Mouse (Mus musculus) neutrophil, adult 5-6 weeks (primary cell): ENCODE measurements around the gene Plk5. TPM values are rescaled to one million over a fixed set of nuclear protein-coding genes. Genes with fewer than 3 reads are reported as not detected.
A peak's percentile ranks its signal among the peaks of the same experiment; 100 is the strongest.

ENCODE experiments used
- ATAC-seq: fragments of 151-379, 151-347 bp; 2 replicates; pipeline ENCODE4 v1.8.0; 2017; ENCODE audit warnings: mild to moderate bottlenecking, moderate TSS enrichment; ENCODE audit not compliant: insufficient number of reproducible peaks, poor library complexity, low FRiP score, severe bottlenecking; ENCODE audit errors: extremely low read depth
- total RNA-seq: library from RNA; stranded (forward); fragments of 200-1000 nt; gene quantifications from 2 replicates; pipeline ENCODE4 v1.2.3, GENCODE M21; 2017

The Plk5 gene
- total RNA-seq, 1 experiment from 2014 or later: not detected

DNA sequence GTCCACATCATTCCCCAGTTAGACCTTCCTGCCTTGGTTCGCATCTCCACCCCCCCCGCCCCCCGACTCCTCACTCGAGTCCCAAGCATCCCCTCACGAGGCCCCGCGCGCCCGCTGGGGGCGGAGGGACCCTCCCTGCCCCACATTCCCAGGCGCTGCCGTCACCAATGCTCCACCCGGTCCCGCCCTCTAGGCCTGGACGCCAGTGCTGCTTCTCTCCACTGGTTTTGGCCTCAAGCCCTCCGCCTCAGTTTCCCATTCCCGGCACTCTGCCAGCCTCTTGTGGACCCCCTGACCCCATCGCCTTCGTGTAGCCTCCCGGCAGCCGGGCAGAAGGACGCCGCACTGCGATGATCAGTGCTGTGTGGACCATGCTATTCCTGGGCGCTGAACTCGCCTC, 7.3 kb upstream of the Plk5 start:
- no peak for ATAC-seq

DNA sequence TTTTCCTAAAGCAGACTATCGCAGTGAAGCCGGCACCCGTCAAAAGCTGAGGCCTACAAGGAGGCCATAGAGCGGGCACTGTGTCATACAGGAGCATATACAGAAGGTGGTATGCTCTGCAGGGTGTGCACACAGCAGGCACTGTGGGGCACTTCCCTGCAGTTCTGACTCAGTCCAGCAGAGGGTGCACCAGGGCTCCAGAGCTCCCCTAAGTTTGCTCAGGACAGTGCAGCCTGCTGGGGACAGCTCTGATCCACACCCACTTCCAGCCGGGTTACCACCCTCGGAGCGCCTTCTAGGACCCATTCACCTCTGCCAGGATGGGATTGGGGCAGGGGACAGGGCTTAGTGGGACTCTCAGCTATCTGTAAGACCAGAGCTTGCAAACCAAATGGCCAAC, 6.0 kb upstream of the Plk5 start:
- ATAC-seq: peak; percentile 76

DNA sequence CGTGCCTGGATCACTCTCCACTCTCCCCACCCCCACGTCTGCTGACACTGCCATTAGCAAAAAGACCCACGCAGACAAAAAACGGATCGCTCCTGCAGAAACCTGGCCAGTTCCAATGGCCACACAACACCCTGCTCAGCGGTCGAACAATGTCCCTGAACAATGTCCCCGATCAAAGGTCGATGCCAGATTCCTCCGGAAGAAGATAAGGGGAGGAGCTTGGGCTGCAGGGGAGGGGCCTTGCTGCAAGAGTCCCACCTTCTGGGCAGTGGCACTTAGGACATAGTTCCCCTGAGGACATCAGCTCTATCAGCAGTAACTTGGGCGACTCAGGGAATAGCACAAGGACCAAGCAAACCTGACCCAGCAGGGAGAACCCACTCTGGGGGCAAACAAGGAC, 4.4 kb upstream of the Plk5 start:
- ATAC-seq: no peak

DNA sequence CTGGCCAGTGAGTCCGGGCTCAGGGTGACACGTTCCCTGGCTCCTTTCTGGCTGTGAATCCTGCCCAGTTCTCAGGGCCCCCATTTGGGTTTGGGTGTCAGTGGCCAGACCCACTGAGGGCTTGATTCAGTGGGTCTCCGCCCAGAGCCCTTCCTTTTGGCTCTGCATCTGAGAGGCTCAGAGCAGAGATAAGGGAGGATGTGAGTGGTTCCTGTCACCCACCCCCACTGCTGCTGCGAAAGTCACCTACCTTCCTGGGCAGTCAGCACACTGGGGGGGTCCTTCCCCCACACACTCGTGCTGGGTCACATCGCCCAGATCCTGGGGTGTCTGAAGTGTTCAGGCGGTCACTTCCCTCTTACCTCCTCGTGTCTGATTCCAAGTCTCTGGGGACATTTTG, 3.5 kb upstream of the Plk5 start:
- ATAC-seq: no peak

DNA sequence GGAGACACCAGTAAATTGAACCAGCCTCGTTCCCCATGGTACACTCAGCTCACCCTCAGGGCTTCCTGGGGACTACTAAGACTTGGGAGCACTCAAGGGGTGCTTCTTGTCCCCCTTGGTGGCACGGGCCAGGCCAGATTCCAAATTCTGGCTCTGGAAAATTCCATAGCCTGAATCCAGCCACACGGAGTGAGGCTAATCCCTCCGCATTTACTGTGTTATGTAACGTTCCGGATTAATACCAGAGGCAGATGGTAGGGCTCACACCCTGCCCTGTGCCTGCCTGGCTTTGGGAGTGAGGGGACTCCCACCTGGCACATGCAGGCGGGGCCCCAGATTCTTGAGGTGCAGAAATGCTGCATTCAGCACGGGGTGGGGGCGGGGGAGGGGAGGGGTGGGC, 828 bp upstream of the Plk5 start:
- ATAC-seq: no peak

DNA sequence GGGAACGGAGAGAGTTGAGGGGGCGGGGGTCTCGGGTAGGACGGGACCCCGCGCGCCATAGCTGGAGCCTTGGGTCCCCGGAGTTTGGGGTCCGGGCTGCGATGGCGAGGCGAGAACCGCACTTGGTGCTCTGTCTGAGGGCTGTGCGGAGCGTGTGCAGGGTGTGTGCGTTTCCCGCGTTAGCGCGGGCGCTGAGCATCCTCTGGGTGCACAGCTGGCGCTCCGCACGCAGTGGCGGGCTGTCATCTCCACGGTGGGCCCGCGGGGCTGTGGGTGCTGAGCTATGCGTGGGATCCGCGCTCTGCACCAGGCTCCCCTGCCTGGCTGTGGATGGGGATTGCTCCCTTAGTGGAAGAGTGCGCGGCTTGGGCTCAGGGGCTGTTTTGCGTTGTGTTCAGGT, 478 bp downstream of the Plk5 start:
- ATAC-seq: no peak

DNA sequence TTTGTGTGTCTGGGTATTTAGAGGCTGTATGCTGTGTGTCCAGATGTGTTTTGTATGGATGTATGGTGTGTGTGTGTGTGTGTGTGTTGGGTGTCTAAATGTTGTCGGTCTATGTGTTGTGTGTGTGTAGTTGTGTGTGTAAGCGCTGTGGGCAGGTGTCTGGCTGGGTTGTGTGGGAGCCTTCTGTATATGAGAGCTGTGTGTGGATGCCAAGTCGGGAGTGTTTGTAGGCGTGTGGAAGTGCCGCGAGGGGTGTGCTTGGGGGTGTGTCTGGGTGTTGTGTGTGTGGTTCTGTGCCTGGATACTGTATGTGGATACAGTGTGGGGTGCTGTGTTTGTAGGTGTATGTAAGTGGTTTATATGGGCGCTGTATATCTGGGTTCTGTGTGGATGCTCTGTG, 1.1 kb downstream of the Plk5 start:
- ATAC-seq: no peak

DNA sequence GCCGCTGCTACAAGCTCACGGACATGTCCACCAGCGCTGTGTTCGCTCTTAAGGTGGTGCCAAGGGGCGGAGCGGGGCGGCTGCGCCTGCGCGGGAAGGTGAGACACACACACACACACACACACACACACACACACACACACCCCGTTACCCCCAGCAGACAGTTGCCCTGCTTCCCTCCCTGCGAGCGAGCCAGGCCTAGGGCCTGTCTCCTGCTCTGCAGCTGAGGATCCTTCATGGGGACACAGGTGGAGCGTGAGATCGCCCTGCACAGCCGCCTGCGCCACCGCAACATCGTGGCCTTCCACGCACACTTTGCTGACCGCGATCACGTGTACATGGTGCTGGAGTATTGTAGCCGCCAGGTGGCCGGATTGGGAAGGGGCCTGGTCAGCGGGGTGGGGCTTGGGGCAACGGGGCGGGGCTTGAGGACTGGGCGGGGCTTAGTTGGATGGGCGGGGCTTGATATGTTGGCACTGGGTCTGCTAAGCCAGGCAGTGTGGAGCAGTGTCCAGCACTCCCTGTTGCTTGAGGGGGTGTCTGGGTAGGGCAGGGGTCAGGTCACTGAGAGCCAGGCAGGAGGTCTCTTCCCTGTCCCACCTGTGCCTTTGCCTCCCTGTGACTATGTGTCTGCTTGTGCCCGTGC, 1.9 kb downstream of the Plk5 start:
- ATAC-seq: no peak

DNA sequence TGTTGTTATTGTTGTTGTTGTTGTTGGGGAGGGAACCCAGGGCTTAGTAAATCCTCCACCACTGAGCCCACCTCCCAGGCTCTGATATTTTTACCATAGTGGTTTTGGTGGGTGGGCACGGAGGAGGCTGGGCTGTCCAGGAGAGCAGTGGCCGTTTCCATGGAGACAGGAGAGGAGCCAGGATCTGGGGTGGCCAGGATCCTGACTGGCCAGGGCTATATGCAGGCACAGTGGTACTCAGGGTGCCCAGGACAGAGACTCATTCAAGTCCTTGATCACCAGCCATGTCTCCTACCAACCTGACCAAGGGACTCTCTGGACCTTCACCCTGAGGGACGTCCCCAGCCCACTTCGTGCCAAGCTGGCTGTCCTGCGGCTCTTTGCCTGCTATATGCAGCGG, 7.5 kb downstream of the Plk5 start:
- ATAC-seq: no peak

DNA sequence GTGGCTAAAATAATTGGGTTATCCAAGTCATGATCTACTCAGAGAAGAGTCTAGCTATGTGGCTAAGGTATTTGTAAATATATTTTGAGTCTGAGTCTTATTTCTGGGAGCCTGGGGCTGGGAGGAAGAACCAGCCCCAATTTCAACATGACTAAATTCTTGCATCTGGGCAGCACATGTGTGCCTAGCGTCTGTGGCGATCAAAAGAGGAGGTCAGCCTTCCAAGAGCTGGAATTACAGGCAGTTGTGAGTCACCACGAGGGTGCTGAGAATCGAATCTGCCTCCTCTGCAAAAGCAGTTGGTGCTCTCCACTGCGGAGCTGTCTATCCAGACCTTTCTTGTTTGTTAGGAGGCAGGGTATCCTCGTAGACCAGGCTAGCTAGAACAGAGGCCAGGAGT, 9.5 kb downstream of the Plk5 start:
- ATAC-seq: no peak

DNA sequence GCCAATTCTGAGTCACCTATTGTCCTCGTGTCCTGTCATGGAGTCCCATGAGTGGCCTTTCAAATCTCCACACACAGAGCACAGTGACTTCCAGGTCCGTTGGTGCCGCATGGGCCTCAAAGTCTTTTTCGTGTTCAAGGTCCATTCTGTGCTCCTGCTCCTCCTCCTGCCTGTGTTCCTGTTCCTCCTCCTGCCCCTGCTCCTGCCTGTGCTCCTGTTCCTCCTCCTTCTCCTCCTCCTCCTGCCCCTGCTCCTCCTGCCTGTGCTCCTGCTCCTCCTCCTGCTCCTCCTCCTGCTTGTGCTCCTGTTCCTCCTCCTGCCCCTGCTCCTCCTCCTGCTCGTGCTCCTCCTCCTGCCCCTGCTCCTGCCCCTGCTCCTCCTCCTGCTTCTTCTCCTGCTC, 11.7 kb downstream of the Plk5 start:
- no peak for ATAC-seq

DNA sequence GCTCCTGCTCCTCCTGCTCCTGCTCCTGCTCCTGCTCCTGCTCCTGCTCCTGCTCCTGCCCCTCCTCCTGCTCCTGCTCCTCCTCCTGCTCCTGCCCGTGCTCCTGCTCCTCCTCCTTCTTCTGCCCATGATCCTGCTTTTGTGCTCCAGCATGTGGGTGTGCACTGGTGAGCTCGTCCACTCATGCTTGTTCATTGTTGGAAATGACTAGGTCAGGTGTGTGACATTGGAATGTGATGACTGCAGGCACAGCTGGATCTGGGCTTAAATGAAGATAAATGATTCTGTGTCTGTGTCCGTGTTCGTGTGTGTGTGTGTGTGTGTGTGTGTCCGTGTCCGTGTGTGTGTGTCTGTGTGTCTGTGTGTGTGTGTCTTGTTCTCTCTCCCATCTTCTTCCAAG, 12.1 kb downstream of the Plk5 start:
- no peak for ATAC-seq

DNA sequence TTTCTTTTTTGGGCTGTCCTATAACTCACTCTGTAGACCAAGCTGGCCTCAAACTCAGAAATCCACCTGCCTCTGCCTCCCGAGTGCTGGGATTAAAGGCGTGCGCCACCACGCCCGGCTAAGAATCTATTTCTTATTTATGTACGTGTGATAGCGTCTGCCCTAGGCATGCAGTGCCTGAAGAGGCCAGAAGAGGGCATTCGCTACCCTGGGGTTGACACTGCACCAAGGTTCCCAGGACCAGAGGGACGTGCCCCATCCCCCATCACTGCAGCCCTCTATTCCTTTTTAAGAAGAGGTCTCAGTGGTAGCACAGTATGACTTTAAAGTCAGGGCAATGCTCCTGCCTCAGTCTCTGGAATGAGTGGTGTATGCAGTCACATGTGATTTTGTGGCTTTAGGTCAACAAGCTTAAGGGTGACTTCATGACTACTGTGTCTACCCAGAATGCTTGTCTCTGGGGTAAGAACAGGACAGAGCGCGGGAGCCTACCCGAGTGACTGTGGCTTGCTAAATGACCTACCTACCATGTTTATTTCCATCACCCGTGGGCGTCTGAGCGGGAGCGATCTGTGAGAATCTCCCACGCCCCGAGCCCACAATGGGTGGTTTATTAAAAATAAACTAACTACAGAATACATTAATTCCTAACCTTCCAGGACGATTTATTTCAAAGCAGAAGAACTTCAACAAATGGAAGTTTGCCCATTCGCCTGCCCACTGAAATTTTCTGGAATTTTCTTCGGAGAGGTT, 13.9 kb downstream of the Plk5 start:
- ATAC-seq: no peak

DNA sequence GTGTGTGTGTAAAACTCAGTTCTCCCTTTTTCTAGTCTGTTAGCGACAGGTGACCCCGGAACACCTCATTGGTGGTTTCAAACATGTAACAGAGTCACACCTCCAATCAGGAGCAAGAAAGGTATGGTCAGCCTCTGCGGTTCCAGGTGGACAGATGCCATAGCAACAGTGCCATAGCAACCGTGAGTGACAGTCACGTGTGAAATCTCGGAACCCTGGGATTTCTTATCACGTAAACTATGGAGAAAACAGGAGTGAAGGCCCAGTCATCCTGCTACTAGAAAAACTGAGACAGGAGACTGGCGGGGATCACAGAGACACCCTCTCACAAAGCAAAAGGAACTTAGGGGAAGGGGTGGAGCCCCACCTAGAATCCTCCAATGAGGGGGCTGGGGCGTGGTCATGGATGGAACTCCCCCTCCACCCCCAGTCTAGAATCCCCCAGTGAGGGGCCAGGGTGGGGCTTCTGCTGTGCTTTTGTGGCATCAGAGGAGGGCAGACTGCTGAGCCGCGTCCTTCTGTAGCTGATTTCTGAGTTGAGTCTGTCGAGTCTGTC, 15.2 kb downstream of the Plk5 start:
- peak; percentile 57 for ATAC-seq

DNA sequence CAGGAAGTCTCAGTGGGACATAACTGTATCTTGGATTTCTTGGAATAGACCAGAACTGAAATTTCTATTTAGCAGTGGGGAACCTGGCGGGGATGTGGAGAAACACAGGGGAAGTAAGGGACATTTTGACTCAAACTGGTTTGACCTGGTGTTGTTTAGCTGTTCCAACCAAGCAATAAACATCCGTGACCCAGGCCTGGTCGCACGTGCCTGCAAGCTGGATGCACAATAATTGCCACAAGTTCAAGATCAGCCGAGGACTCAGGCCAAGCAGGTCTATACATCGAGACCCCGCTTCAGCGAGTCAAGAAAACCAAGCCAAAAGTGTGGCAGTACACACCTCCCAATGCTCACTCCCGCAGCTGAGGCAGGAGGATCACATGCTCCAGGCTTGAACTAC, 15.7 kb downstream of the Plk5 start:
- ATAC-seq: no peak

DNA sequence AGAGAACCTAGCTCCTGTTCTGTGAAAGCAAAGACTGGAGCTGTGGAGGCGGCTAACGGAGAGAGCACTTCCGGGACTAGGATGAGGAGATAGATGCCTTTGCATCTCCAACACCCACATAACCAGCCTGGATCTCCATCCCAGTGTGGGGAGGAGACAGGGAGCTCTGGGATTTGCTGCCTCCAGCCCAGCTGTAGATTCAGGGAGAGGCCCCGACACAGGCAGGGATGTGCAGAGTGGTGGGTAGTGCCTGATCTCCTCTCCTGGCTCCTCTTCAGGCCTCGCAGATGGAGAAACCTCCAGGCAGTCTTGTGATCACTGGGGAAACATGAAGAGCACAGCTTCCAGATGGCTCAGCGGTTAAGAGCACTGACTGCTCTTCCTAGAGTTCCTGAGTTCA, 16.4 kb downstream of the Plk5 start:
- ATAC-seq: no peak

DNA sequence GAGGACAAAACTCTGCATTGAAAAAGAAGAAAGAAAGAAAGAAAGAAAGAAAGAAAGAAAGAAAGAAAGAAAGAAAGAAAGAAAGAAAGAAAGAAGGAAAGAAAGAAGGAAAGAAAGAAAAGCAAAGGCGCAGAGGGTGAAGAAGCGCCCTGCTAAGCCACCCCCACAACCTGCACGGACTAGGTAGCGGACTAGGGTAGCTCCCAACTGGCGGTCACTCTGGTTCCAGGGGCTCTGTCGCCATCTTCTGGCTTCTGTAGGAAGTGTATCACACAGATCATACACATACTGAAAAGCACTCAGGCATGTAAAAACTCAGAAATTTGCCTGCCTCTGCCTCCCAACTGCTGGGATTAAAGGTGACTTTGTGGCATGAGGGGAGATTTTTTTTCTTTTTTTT, 17.8 kb downstream of the Plk5 start:
- no peak for ATAC-seq

DNA sequence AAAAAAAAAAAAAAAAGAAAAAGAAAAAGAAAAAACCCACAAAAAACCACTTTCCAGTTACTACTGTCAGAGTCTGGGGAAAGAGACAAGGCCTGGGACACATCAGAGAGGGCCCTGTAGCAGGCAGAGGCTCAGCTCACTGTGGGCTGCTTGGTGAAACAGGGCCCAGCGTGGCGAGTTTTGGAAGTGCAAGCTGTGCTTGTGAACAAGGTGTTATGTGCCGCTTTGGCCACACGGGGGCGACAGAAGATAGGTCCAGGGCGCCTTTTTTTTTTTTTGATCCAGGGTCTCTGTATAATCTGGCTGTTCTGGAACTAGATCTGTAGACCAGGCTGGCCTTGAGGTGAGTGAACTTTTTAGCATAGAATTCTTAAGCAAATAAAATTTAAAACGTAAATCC, 19.9 kb downstream of the Plk5 start:
- ATAC-seq: peak; percentile 81

DNA sequence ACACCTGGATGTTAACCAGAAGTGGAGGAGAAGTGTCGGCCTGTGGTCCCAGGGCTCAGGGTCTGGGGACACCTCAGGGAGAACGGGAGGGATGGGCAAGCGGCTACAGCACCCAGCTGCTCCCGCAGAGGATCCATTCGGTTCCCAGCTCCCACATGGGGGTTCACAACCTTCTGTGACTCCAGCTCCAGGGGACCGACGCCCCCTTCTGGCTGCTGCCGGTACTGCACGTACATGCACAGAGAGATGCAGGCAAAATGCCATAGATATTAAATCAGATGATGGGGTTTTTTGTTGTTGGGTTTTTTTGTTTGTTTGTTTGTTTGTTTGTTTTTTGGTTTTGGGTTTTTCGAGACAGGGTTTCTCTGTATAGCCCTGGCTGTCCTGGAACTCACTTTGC, 21.5 kb downstream of the Plk5 start:
- no peak for ATAC-seq

DNA sequence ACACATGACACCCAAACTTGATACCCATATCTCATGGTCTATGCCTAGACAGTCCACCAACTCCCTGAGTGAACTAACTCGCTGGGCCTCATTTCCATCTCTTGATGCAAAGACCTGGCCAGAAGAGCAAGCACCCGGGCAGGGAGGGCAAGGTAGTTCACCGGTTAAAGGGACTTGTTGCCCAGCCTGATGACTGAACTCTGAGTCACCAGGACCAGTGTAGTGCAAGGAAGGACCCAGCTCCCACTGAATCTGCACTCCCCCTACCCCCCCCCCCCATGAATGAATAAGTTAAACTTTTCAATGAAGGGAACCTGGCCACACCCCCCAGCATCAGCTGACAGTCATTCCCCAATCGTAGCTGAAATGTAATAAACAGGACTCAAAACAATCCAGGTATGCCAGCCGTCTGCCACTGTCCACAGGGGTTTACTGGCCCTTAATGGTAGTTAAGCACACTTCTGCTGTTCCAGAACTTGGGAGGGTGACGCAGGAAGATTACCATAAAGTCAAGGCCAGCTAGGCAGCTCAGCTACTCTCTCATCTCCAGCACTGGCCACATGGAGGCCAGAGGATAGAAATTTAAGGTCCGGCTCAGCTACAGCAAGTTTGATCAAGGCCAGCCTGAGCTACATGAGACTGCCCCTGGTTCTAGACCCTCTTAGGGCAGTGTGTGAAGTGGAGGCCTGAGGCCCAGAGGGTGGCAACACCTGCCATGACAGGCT, 26.5 kb downstream of the Plk5 start:
- no peak for ATAC-seq
